Mouse (Mus musculus) neural tube, embryonic 15.5 days (tissue): ENCODE measurements at regions not wholly inside any gene's neighbourhood (a gene's known extent, or its start where the extent isn't known, plus 50 kb on each side); places are given as distances from the start of the nearest gene placed in this dataset.
"Not testable (repeated sequence)": the region's sequence is repeated elsewhere in the genome, so short reads cannot be mapped to it uniquely, and the experiment has no call there.

Experiments
- ATAC-seq: fragments of 200-750 bp; cut with Nextera tagmentation; 2 replicates; pipeline ENCODE4 v1.8.0; 2017; ENCODE audit warnings: mild to moderate bottlenecking, moderate TSS enrichment, moderate library complexity; ENCODE audit not compliant: low FRiP score
- H3K27ac ChIP-seq: fragments of 300-500 bp; sonication (generic); replicated peaks from 2 replicates; pipeline ENCODE4 v1.5.1; 2015; ENCODE audit warnings: mild to moderate bottlenecking, inconsistent platforms
- H3K27me3 ChIP-seq: fragments of 300-500 bp; sonication (generic); replicated peaks from 2 replicates; pipeline ENCODE4 v1.6.1; 2015; ENCODE audit warnings: inconsistent platforms
- H3K36me3 ChIP-seq: fragments of 300-500 bp; sonication (generic); 2 replicates; pipeline ENCODE4 v1.6.1; 2015; ENCODE audit warnings: inconsistent platforms
- H3K4me1 ChIP-seq: fragments of 300-500 bp; sonication (generic); 2 replicates; pipeline ENCODE4 v1.6.1; 2015; ENCODE audit warnings: inconsistent platforms
- H3K4me2 ChIP-seq: fragments of 300-500 bp; sonication (generic); 2 replicates; pipeline ENCODE4 v1.6.1; 2015; ENCODE audit warnings: inconsistent platforms, mild to moderate bottlenecking, moderate library complexity
- H3K4me3 ChIP-seq: fragments of 300-500 bp; sonication (generic); replicated peaks from 2 replicates; pipeline ENCODE4 v1.5.1; 2015; ENCODE audit warnings: mild to moderate bottlenecking, inconsistent platforms
- H3K9ac ChIP-seq: fragments of 300-500 bp; sonication (generic); replicated peaks from 2 replicates; pipeline ENCODE4 v1.6.1; 2015; ENCODE audit warnings: mild to moderate bottlenecking, inconsistent platforms
- H3K9me3 ChIP-seq: fragments of 300-500 bp; sonication (generic); replicated peaks from 2 replicates; pipeline ENCODE4 v1.6.1; 2016; ENCODE audit warnings: inconsistent platforms
- whole genome bisulfite sequencing: fragments of 180-500 bp; shearing (Covaris S2); methylation state at CpG from one replicate; pipeline ENCODE4 v1.1.7; 2015; ENCODE audit warnings: mixed read lengths; 5-methylcytosine and 5-hydroxymethylcytosine counted together

DNA sequence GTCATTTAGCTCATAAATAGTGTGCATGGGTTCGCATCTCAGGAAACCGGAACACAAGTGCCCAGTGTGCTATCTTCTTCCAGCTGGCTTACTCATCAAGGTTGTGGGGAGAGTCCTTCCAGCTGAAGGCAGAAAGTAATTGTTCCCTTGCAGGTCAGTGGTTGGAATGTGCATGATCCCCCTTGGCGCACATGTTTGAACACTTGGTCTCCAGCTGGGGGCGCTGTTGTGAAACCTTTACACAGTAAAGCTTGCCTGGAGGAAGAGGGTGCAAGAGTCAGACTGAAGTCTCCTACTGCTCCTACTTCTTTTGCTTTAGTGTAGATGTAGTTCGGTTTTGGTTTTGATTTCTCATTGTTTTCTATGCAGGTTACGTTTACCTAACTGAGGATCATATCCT lies 128.2 kb upstream of the Gcfc2 start:
- H3K36me3 ChIP-seq: no peaks in the 10 kb centered on the region
- ATAC-seq: no peak
- no peaks in the 10 kb centered on the region for H3K4me1 ChIP-seq
- no peak overlapping the region for H3K9ac ChIP-seq
- WGBS: 78% methylated on average over 6 of the region's 6 CpGs
- H3K9me3 ChIP-seq: no peaks in the 10 kb centered on the region
- H3K27ac ChIP-seq: no peak overlapping the region
- H3K27me3 ChIP-seq: no peaks in the 10 kb centered on the region
- H3K4me3 ChIP-seq: no peak overlapping the region
- H3K4me2 ChIP-seq: no peak overlapping the region

DNA sequence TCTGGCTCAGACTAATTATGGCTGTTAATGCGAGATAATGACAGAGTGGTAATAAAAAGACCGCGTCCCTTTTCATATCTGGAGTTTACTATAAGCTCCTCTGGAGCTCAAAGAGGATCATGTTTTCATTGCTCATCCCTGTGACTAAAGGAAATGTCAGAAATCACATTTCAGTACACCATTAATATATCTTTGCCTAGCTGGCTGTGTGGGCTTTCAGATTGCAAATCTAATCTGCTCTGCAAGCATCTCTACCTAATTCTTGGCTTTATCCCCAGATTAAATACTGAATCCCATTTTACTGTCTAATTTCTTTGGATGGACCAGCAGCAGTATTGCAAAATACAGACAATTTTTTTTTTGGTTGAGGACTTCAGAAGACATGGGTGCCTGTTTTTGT lies 122.6 kb upstream of the Gcfc2 start:
- WGBS: 70% methylated on average over 3 of the region's 3 CpGs
- Histone ChIP-seq H3K27ac (no peak overlapping the region), H3K4me1 (no peaks in the 10 kb centered on the region), H3K4me3 (no peak overlapping the region), H3K4me2 (no peak overlapping the region), H3K9me3 (no peaks in the 10 kb centered on the region), H3K27me3 (no peaks in the 10 kb centered on the region), H3K9ac (no peak overlapping the region), H3K36me3 (no peaks in the 10 kb centered on the region)
- ATAC-seq: no peak

DNA sequence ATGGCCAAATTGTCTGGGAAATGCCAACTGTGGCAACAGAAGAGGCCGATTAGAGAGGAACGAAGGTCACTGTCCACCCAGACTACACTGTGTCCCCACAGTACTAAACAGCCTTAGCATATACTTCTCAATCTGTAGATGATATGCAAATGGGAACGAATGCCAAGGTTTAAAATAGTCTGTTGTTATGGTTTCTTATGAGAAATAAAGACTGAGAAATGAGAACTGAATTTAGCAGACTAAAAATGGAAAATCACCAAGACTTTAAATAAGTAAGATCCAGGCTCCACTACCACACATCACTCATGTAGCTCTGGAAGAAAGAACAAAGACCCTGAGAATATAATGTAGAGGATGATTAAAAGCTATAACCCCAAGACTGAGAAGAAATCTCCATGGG lies 121.7 kb upstream of the Gcfc2 start:
- 85% methylated on average over 3 of the region's 3 CpGs for WGBS
- no peaks in the 10 kb centered on the region for H3K4me1 ChIP-seq
- no peaks in the 10 kb centered on the region for H3K9me3 ChIP-seq
- H3K27me3 ChIP-seq: no peaks in the 10 kb centered on the region
- H3K9ac ChIP-seq: no peak overlapping the region
- no peak overlapping the region for H3K4me2 ChIP-seq
- H3K36me3 ChIP-seq: no peaks in the 10 kb centered on the region
- no peak overlapping the region for H3K4me3 ChIP-seq
- H3K27ac ChIP-seq: no peak overlapping the region
- ATAC-seq: no peak

DNA sequence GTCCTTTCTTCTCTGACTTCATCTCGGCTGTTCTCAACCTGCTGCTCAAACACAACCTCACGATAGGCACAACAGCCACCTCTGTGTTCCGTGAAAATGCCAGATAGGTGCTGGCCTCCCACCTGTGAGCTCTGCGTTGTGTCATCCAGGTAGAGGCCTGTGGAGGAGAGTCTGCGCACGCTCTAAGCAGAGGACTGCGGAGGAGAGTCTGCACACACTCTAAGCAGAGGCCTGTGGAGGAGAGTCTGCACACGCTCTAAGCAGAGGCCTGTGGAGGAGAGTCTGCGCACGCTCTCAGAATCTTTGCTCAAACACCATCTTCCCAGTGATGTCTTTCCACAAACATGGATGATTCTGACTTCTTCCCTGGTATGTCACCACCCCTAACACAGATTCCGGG lies 117.5 kb upstream of the Gcfc2 start:
- no peak for ATAC-seq
- Histone ChIP-seq H3K27ac (no peak overlapping the region), H3K4me2 (no peak overlapping the region), H3K9me3 (no peaks in the 10 kb centered on the region), H3K9ac (no peak overlapping the region), H3K27me3 (no peaks in the 10 kb centered on the region), H3K36me3 (no peaks in the 10 kb centered on the region), H3K4me3 (no peak overlapping the region), H3K4me1 (no peaks in the 10 kb centered on the region)
- 90% methylated on average over 11 of the region's 11 CpGs for WGBS

DNA sequence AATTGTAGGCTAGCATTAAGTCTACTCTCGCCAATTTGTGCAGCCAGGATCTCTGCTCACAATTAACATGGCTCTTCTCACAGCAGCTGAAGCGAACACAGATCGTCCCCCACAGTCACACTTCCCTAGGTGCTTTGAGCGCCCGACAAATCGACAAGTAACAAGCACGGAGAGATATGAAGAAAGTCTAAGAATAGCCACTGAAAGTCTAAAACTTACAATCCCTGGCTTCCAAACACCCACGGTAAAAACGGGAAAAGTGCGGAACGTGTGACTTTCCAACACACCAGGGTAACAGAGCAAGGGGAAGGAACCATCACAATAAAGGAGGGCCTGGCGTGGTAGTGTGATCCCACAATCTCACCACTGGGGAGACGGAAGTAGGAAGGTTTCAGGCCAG lies 114.8 kb upstream of the Gcfc2 start:
- WGBS: 94% methylated on average over 13 of the region's 13 CpGs
- Histone ChIP-seq H3K9ac (no peak overlapping the region), H3K4me1 (no peaks in the 10 kb centered on the region), H3K36me3 (no peaks in the 10 kb centered on the region), H3K27me3 (no peaks in the 10 kb centered on the region), H3K4me2 (no peak overlapping the region), H3K27ac (no peak overlapping the region), H3K4me3 (no peak overlapping the region), H3K9me3 (no peaks in the 10 kb centered on the region)
- no peak for ATAC-seq

DNA sequence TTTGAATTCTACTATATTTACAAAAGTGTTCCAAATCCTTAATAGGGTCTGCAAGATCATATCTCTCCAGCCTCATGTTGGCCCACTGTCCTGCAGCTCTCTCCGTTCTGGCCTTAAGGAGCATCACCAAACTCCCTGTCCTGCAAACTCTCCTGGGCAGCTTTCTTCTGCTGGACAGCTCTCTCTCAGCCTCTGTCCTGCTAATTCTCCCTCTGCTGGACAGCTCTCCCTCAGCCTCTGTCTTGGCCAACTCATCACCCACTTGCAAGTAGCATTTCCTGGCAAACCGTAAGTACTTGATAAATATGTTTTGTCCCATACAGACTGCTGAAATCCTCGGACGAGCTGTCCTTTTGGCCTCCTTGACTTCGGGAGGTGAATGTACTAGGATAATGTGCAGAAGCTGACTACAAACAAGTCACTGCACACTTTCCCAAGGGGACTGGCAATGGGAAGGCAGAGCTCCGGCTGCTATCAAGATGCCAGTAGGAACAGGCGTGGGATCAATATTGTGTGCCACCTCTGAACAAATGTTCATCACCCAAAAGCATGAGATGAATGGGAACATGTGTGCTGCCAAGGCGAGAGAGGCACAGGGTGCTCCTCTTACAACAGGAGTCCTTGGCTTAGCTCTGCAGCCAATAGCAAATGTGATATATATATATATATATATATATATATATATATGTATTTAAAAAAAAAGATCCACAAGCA lies 108.1 kb upstream of the Gcfc2 start:
- Histone ChIP-seq H3K36me3 (no peaks in the 10 kb centered on the region), H3K27ac (no peak overlapping the region), H3K4me2 (no peak overlapping the region), H3K4me1 (no peaks in the 10 kb centered on the region), H3K9ac (no peak overlapping the region), H3K27me3 (no peaks in the 10 kb centered on the region), H3K9me3 (no peaks in the 10 kb centered on the region), H3K4me3 (no peak overlapping the region)
- ATAC-seq: no peak
- 82% methylated on average over 8 of the region's 8 CpGs for WGBS

DNA sequence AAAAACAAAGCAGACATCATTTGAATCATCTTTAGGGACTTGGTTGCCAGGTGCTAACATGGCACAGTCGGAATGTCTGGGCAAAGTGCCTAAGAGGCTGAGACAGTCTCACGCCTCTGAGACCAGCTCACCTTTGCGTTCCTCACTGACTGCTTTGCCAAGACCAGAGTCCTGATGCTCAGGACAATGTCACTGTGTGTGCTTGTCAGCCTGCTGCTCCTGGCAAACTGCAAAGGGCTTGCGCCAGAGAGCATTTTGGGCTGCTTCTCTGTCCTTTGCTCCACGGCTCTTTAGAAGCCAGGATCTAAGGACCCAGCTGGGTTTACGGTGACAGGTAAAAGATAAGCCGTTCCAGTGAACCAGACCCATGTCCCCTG lies 107.5 kb upstream of the Gcfc2 start:
- 70% methylated on average over 7 of the region's 7 CpGs for WGBS
- H3K27me3 ChIP-seq: no peaks in the 10 kb centered on the region
- no peak for ATAC-seq
- H3K9me3 ChIP-seq: no peaks in the 10 kb centered on the region
- H3K4me3 ChIP-seq: no peak overlapping the region
- no peaks in the 10 kb centered on the region for H3K4me1 ChIP-seq
- no peak overlapping the region for H3K4me2 ChIP-seq
- H3K9ac ChIP-seq: no peak overlapping the region
- H3K27ac ChIP-seq: no peak overlapping the region
- no peaks in the 10 kb centered on the region for H3K36me3 ChIP-seq

DNA sequence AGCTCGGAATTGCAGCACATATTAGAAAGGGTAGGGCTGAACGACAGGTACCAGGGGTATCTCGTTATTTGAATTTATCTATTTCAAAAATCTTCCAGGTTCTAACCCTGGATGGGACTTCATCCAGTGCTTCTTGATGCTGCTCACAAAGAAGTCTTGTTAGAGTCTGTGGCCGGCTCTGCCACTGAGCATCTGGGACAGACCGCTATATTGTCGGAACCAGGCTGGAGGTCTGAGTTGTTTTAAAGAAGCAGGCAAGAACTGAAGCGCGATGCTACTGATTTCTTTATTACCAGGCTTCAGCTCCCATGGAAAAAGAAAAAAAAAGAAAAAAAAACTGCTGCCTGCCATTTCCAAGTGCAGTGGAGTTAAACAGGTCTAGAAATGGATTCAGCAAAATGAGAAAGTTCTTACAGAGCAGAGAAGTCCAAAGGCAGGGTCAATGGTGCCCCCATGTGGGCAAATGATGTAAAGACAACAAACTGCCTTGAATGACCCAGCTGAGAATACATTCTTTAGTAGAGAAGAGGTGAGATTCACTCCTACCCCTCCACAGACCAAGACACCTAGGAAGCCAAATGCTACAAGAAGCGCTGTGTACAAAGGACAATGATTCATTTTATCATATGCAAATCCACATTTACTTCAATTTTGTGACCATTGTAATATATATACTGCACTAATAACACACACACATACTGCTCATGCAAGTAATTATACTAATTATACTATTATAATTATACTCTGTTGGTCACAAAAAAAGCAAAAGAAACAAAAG lies 106.2 kb upstream of the Gcfc2 start:
- Histone ChIP-seq H3K4me1 (no peaks in the 10 kb centered on the region), H3K4me2 (peak overlapping the region; percentile 20; the same call in 1 of the 2 replicates), H3K4me3 (no peak overlapping the region), H3K27me3 (no peaks in the 10 kb centered on the region), H3K9ac (no peak overlapping the region), H3K27ac (no peak overlapping the region), H3K9me3 (no peaks in the 10 kb centered on the region), H3K36me3 (no peaks in the 10 kb centered on the region)
- peak; percentile 83 for ATAC-seq
- 69% methylated on average over 9 of the region's 9 CpGs for WGBS

DNA sequence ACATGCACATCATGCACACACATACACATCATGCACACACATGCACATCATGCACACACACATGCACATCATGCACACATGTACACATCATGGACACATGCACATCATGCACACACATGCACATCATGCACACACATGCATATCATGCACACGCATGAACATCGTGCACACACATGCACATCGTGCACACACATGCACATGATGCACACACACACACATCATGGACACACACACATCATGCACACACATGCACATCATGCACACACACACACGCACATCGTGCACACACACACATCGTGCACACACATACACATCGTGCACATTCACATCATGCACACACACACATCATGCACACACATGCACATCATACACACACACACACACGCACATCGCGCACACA lies 104.9 kb upstream of the Gcfc2 start:
- Histone ChIP-seq H3K36me3 (no peaks in the 10 kb centered on the region), H3K27me3 (no peaks in the 10 kb centered on the region), H3K9ac (no peak overlapping the region), H3K9me3 (no peaks in the 10 kb centered on the region), H3K4me3 (no peak overlapping the region), H3K4me2 (no peak overlapping the region), H3K27ac (no peak overlapping the region), H3K4me1 (no peaks in the 10 kb centered on the region)
- no peak for ATAC-seq
- WGBS: 96% methylated on average over 10 of the region's 10 CpGs

DNA sequence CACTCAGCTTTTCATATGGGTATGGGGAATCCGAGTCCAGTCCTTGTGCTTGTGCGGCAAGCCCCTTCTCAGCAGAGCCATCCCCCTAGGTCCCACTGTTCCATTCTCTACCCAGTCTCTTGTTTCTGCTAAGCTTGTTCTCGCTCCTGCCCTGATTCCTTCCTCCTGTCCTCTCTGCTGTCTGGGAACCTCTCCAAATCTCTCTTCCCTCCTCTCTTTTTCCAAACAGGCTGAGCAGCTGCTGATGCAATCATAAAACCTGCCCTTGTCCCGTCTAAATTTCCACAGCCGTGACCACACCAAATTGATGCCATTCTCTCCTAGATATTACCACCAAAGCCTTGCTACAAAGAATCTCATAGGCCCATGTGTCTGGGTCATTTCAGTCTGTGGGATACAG lies 103.4 kb upstream of the Gcfc2 start:
- no peak overlapping the region for H3K4me3 ChIP-seq
- H3K4me1 ChIP-seq: no peaks in the 10 kb centered on the region
- no peaks in the 10 kb centered on the region for H3K36me3 ChIP-seq
- H3K4me2 ChIP-seq: no peak overlapping the region
- H3K27ac ChIP-seq: no peak overlapping the region
- no peak overlapping the region for H3K9ac ChIP-seq
- no peaks in the 10 kb centered on the region for H3K27me3 ChIP-seq
- H3K9me3 ChIP-seq: no peaks in the 10 kb centered on the region
- WGBS: 73% methylated on average over 5 of the region's 5 CpGs
- no peak for ATAC-seq

DNA sequence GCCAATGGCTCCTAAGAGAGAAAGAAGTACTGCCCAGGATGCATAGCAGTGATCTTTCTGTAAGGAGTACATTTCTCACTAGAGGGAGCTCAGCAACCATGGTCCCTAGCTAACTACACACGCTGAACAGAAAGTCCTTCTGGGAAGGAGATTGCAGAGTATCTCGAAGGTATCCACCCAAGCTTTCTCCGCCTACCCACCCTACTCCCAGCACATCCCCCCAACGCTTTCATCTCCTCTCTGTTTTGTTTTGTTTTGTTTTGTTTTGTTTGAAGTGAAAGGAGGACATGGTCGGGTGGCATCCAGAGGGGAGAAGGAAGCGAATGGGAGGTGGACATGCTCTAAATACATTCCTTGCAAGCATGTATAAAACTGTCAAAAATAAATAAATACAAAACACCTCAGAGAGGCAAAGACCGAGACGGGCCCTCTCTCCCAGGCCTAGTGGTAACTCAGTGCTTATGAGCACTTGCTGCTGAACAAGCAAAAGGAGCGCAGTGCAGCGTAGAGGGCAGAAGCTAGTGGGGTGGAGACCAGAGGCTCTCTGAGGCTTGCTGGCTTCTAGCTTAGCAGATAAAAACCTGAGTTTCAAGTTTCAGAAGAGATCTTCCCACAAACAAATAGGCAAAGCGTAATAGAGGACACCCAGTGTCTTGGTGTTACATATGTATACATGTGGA lies 83.9 kb upstream of the Gcfc2 start:
- Histone ChIP-seq H3K36me3 (no peaks in the 10 kb centered on the region), H3K4me2 (peak overlapping the region; percentile 31; the same call in 1 of the 2 replicates), H3K4me3 (no peak overlapping the region), H3K9me3 (no peaks in the 10 kb centered on the region), H3K27me3 (no peaks in the 10 kb centered on the region), H3K27ac (no peak overlapping the region), H3K4me1 (no peaks in the 10 kb centered on the region), H3K9ac (no peak overlapping the region)
- ATAC-seq: no peak
- 65% methylated on average over 11 of the region's 11 CpGs for WGBS

DNA sequence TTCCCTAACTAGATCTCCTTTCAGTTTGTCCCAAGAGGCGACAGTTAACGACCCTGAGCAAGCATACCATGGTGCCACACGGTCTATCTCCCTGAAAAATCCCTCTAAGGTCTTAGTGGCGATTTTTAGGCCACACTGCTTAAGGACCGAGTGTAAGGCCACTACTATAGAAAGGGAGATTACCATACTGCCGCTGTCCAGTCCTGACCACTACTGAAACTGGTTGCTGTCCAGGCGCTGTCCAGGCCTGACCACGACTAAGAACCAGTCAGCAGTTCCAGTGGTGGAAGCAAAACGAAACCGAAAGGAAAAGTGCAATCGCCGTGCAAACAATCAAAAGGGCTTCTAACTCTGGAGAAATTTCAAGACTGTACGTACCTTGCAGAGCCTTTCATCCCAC lies 55.3 kb upstream of the Gcfc2 start:
- not testable (repeated sequence) for H3K36me3 ChIP-seq, H3K4me2 ChIP-seq, H3K9ac ChIP-seq, ATAC-seq, H3K9me3 ChIP-seq, H3K27ac ChIP-seq, H3K4me3 ChIP-seq, H3K4me1 ChIP-seq, H3K27me3 ChIP-seq
- WGBS: 93% methylated on average over 13 of the region's 13 CpGs
